ENCODE assay signal across 8 mouse cellular contexts in the genomic region with DNA sequence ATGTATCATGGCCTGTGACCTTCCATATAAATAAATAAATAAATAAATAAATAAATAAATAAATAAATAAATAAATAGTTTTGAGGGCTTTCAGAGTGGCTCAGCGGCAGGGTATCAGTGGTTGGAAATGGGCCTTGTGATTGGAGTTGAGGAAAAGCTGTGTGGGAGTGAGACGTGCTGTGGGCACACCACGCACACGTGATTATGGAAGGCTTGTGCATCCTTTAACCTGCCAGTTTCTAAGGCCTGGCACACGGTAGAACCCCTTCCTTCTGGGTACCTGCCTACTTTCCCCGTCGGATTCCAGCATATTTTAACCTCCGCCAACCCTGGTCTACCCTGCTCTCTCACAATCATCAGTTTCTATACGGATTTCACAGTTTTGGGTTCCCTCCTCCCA. TPM values are rescaled to one million over a fixed set of nuclear protein-coding genes. Genes with fewer than 3 reads are reported as not detected.
A peak's percentile ranks its signal among the peaks of the same experiment; 100 is the strongest.
DNase-seq lines count a peak whose midpoint lies in the region; ATAC-seq and TF ChIP-seq lines count a peak whose summit lies in the region.

No protein-coding gene starts in this region.

- peaks cover 2% of the 10 kb centered on the region for H3K4me1 ChIP-seq in heart, embryonic 16.5 days (ENCODE audit: control insufficient read depth, insufficient read depth, low read length)
- H3K4me1 ChIP-seq in G1E (ENCODE audit: insufficient read depth, low read depth, low read length): peaks cover 26% of the 10 kb centered on the region
- H3K4me1 ChIP-seq in forebrain, embryonic 16.5 days (replicated peaks; ENCODE audit: control insufficient read depth, insufficient read depth, low read length): peaks cover 2% of the 10 kb centered on the region
- peaks cover 10% of the 10 kb centered on the region for H3K4me1 ChIP-seq in liver, postnatal 0 days (ENCODE audit: insufficient read depth)

- TF ChIP-seq CTCF in G1E (IDR thresholded peaks at IDR 0.05; ENCODE audit: low read depth, low read length): no peak
- no peak for TF ChIP-seq CTCF in liver, postnatal 0 days (IDR thresholded peaks at IDR 0.05; ENCODE audit: low read depth)

- H3K9ac ChIP-seq in heart, embryonic 16.5 days (ENCODE audit: low read length): peak overlapping the region; percentile 75
- peak overlapping the region; percentile 70 for H3K9ac ChIP-seq in forebrain, embryonic 16.5 days (replicated peaks; ENCODE audit: low read depth, low read length)
- H3K9ac ChIP-seq in liver, postnatal 0 days (replicated peaks): no peak overlapping the region

- H3K4me3 ChIP-seq in heart, embryonic 16.5 days (ENCODE audit: low read length): peak overlapping the region; percentile 66
- H3K4me3 ChIP-seq in G1E (ENCODE audit: low read depth, low read length): peak overlapping the region; percentile 80
- H3K4me3 ChIP-seq in forebrain, embryonic 16.5 days (replicated peaks; ENCODE audit: low read length): peak overlapping the region; percentile 63
- peak overlapping the region; percentile 62 for H3K4me3 ChIP-seq in liver, postnatal 0 days (ENCODE audit: low read depth, low read length)

- intact Hi-C loops in heart, postnatal 14 days (cut with DNase I): loop anchor here (2.0 to 5.0 kb wide), 4 partner anchors 18 to 195 kb away; partner anchors contain the start of genes Lrrc3c and Mien1

- DNase-seq in heart, postnatal 14 days: no peak
- DNase-seq in G1E (ENCODE audit: low spot score): peak; percentile 22
- DNase-seq in liver, postnatal 0 days: no peak
- DNase-seq in cerebellum, adult 9-10 months: no peak
- no peak for DNase-seq in layer of hippocampus, postnatal 10 days (ENCODE audit: low spot score in 2 of 2)
- DNase-seq in cerebellum, adult 11 months: no peak

- no peak; the same call in 1 of the 2 replicates for ATAC-seq in heart, embryonic 16.5 days (replicated peaks; ENCODE audit: extremely low read depth, insufficient read depth, low FRiP score)
- ATAC-seq in G1E (ENCODE audit: extremely low read depth, insufficient number of reproducible peaks, low FRiP score, poor library complexity, severe bottlenecking): no peak
- ATAC-seq in forebrain, embryonic 16.5 days: peak; percentile 11; the same call in 1 of the 2 replicates
- peak; percentile 12 for ATAC-seq in liver, postnatal 0 days

- peak overlapping the region; percentile 43 for H3K27ac ChIP-seq in heart, embryonic 16.5 days (ENCODE audit: low read length)
- no peak overlapping the region for H3K27ac ChIP-seq in forebrain, embryonic 16.5 days (ENCODE audit: low read length)
- no peak overlapping the region for H3K27ac ChIP-seq in liver, postnatal 0 days (ENCODE audit: low read depth)

- peaks cover 16% of the 10 kb centered on the region for H3K27me3 ChIP-seq in heart, embryonic 16.5 days (ENCODE audit: control insufficient read depth, insufficient read depth, low read length)
- peaks cover 56% of the 10 kb centered on the region for H3K27me3 ChIP-seq in G1E (ENCODE audit: insufficient read depth, low read length)
- peaks cover 20% of the 10 kb centered on the region for H3K27me3 ChIP-seq in forebrain, embryonic 16.5 days (replicated peaks; ENCODE audit: control insufficient read depth, insufficient read depth, low read length)
- peaks cover 19% of the 10 kb centered on the region for H3K27me3 ChIP-seq in liver, postnatal 0 days (ENCODE audit: insufficient read depth, low read length)

- TF ChIP-seq EP300 in liver, postnatal 0 days (IDR thresholded peaks at IDR 0.05; ENCODE audit: low read depth): no peak

- peak overlapping the region; percentile 91 for H3K4me2 ChIP-seq in heart, embryonic 16.5 days (ENCODE audit: low read depth, low read length)
- H3K4me2 ChIP-seq in forebrain, embryonic 16.5 days (ENCODE audit: low read length): peak overlapping the region; percentile 78
- H3K4me2 ChIP-seq in liver, postnatal 0 days (ENCODE audit: low read depth, low read length): peak overlapping the region; percentile 92

- H3K9me3 ChIP-seq in heart, embryonic 16.5 days (replicated peaks; ENCODE audit: control insufficient read depth, low read length): no peaks in the 10 kb centered on the region
- H3K9me3 ChIP-seq in G1E (replicated peaks): no peaks in the 10 kb centered on the region; the same call in 1 of the 2 replicates
- H3K9me3 ChIP-seq in forebrain, embryonic 16.5 days (ENCODE audit: control insufficient read depth, low read length): no peaks in the 10 kb centered on the region
- no peaks in the 10 kb centered on the region for H3K9me3 ChIP-seq in liver, postnatal 0 days (ENCODE audit: low read length)

- WGBS in heart, embryonic 16.5 days: 19% methylated on average over 9 of the region's 9 CpGs
- 21% methylated on average over 9 of the region's 9 CpGs for WGBS in forebrain, embryonic 16.5 days
- 20% methylated on average over 9 of the region's 9 CpGs for WGBS in liver, postnatal 0 days (ENCODE audit: insufficient replicate concordance)

- H3K36me3 ChIP-seq in heart, embryonic 16.5 days (ENCODE audit: control insufficient read depth, insufficient read depth): no peaks in the 10 kb centered on the region
- no peaks in the 10 kb centered on the region for H3K36me3 ChIP-seq in G1E (replicated peaks)
- no peaks in the 10 kb centered on the region for H3K36me3 ChIP-seq in forebrain, embryonic 16.5 days (ENCODE audit: control insufficient read depth, insufficient read depth)
- peaks cover 23% of the 10 kb centered on the region for H3K36me3 ChIP-seq in liver, postnatal 0 days (replicated peaks; ENCODE audit: insufficient read depth, low read length)

RNA-seq across cellular contexts. Expression of gene Grb7, which starts 10.8 kb away (rescaled TPM):
- polyA plus RNA-seq in heart, embryonic 16.5 days (2015; fragmentation: Nextera tagmentation; extraction: Ambion mirVana): 1.9 and 4.3 TPM in 2 replicates
- total RNA-seq in heart, postnatal 14 days (2021): under 1 TPM in 1 of 2 experiments, not detected in 1; 0.36 TPM
- total RNA-seq in G1E (2014; fragmentation: Nextera tagmentation): 1.4 TPM in 1 of 2 replicates, not detected in the other
- total RNA-seq in G1E (2017): not detected in 2 replicates
- 0.06 TPM in 1 of 2 replicates, not detected in the other for polyA plus RNA-seq in G1E (2012)
- polyA plus RNA-seq in forebrain, embryonic 16.5 days (2015; fragmentation: Nextera tagmentation; extraction: Ambion mirVana): 0.51 and 0.70 TPM in 2 replicates
- polyA plus RNA-seq in liver, postnatal 0 days (2015; fragmentation: Nextera tagmentation; extraction: Ambion mirVana): 31.4 and 37.2 TPM in 2 replicates
- total RNA-seq in layer of hippocampus, postnatal 10 days (2021): 1 to 10 TPM; 1.0 to 1.8 TPM

RNA-seq across cellular contexts. Expression of gene Mien1, which starts 18.2 kb away (rescaled TPM):
- polyA plus RNA-seq in heart, embryonic 16.5 days (2015; fragmentation: Nextera tagmentation; extraction: Ambion mirVana): 100 and 115 TPM in 2 replicates
- total RNA-seq in heart, postnatal 14 days (2021): 10 to 100 TPM; 44.6 to 52.6 TPM
- total RNA-seq in G1E (2014; fragmentation: Nextera tagmentation) (19.6 and 27.2 TPM in 2 replicates), G1E (2017) (63.9 and 75.0 TPM in 2 replicates)
- polyA plus RNA-seq in G1E (2012): 44.3 and 45.5 TPM in 2 replicates
- 243 and 253 TPM in 2 replicates for polyA plus RNA-seq in forebrain, embryonic 16.5 days (2015; fragmentation: Nextera tagmentation; extraction: Ambion mirVana)
- 83.8 and 89.4 TPM in 2 replicates for polyA plus RNA-seq in liver, postnatal 0 days (2015; fragmentation: Nextera tagmentation; extraction: Ambion mirVana)
- 100 to 1,000 TPM; 108 to 110 TPM for total RNA-seq in layer of hippocampus, postnatal 10 days (2021)

RNA-seq across cellular contexts. Expression of gene Erbb2, which starts 44.7 kb away (rescaled TPM):
- polyA plus RNA-seq in heart, embryonic 16.5 days (2015; fragmentation: Nextera tagmentation; extraction: Ambion mirVana): 34.1 and 41.9 TPM in 2 replicates
- 10 to 100 TPM; 11.3 TPM for total RNA-seq in heart, postnatal 14 days (2021)
- total RNA-seq in G1E (2014; fragmentation: Nextera tagmentation): not detected in 2 replicates
- 0.05 TPM in 1 of 2 replicates, not detected in the other for total RNA-seq in G1E (2017)
- not detected in 2 replicates for polyA plus RNA-seq in G1E (2012)
- polyA plus RNA-seq in forebrain, embryonic 16.5 days (2015; fragmentation: Nextera tagmentation; extraction: Ambion mirVana): 4.9 and 6.2 TPM in 2 replicates
- polyA plus RNA-seq in liver, postnatal 0 days (2015; fragmentation: Nextera tagmentation; extraction: Ambion mirVana): 1.0 and 1.2 TPM in 2 replicates
- 1 to 10 TPM; 3.3 to 4.2 TPM for total RNA-seq in layer of hippocampus, postnatal 10 days (2021)

RNA-seq across cellular contexts. Expression of gene Pgap3, which starts 56.7 kb away (rescaled TPM):
- 18.0 and 19.0 TPM in 2 replicates for polyA plus RNA-seq in heart, embryonic 16.5 days (2015; fragmentation: Nextera tagmentation; extraction: Ambion mirVana)
- total RNA-seq in heart, postnatal 14 days (2021): 10 to 100 TPM; 11.7 to 11.9 TPM
- total RNA-seq in G1E (2014; fragmentation: Nextera tagmentation): 2.2 and 7.4 TPM in 2 replicates
- 2.7 and 3.0 TPM in 2 replicates for total RNA-seq in G1E (2017)
- 7.5 and 9.1 TPM in 2 replicates for polyA plus RNA-seq in G1E (2012)
- 7.4 and 9.4 TPM in 2 replicates for polyA plus RNA-seq in forebrain, embryonic 16.5 days (2015; fragmentation: Nextera tagmentation; extraction: Ambion mirVana)
- polyA plus RNA-seq in liver, postnatal 0 days (2015; fragmentation: Nextera tagmentation; extraction: Ambion mirVana): 2.5 and 3.0 TPM in 2 replicates
- 10 to 100 TPM in 1 of 2 experiments, 1 to 10 TPM in 1; 8.9 to 10.1 TPM for total RNA-seq in layer of hippocampus, postnatal 10 days (2021)

Comparison
In these comparisons a context has a peak if more than half of its experiments do, and no peak if none do; other contexts are left out.
1. ATAC-seq: peak in forebrain, embryonic 16.5 days (single experiment) and liver, postnatal 0 days (single experiment); none in heart, embryonic 16.5 days (single experiment) and G1E (single experiment).
2. Peak in every context shown above with its lines, with median percentiles within 50 percentile points of each other: H3K4me2 ChIP-seq and H3K4me3 ChIP-seq.